Comparison of ENCODE assay signal across 27 mouse cellular contexts in genomic region chr8:105131509-105131908, GRCm38 (mm10). TPM values are rescaled to one million over a fixed set of nuclear protein-coding genes. Genes with fewer than 3 reads are reported as not detected.
"Had no signal": no experiment of that assay in that cellular context is flagged by ENCODE, and none has a peak within 500 bp of the region (broad histone marks: within the 10 kb centered on the region; RNA-seq: fewer than 3 reads in every experiment).

Ces4a (plus strand) TSS chr8:105131800.

- H3K4me2 ChIP-seq: lung, embryonic 15.5 days; midbrain, embryonic 12.5 days; neural tube, embryonic 13.5 days; neural tube, embryonic 15.5 days; stomach, embryonic 15.5 days had no signal

- DNase-seq: lung, adult 2 months; lung, postnatal 14 days; lung, postnatal 36 days; midbrain, embryonic 14.5 days; retina, postnatal 1 day; right cerebral cortex, adult 18-20 months; right cerebral cortex, postnatal 25 days; thymus, adult 2 months; thymus, postnatal 25 days; thymus, postnatal 4 days had no signal

- H3K4me1 ChIP-seq: lung, embryonic 15.5 days; midbrain, embryonic 10.5 days; midbrain, embryonic 12.5 days; neural tube, embryonic 13.5 days; neural tube, embryonic 15.5 days; stomach, embryonic 15.5 days had no signal

- ATAC-seq: lung, postnatal 0 days; midbrain, embryonic 16.5 days had no signal

- H3K36me3 ChIP-seq: lung, embryonic 15.5 days; midbrain, embryonic 10.5 days; midbrain, embryonic 12.5 days; neural tube, embryonic 13.5 days; neural tube, embryonic 15.5 days; stomach, embryonic 15.5 days had no signal

- H3K4me3 ChIP-seq: lung, embryonic 15.5 days; megakaryocyte, embryonic 14.5 days; midbrain, embryonic 10.5 days; midbrain, embryonic 12.5 days; myocyte; neural tube, embryonic 13.5 days; neural tube, embryonic 15.5 days; stomach, embryonic 15.5 days had no signal

- H3K9me3 ChIP-seq: lung, embryonic 15.5 days; megakaryocyte, embryonic 14.5 days; midbrain, embryonic 10.5 days; midbrain, embryonic 12.5 days; neural tube, embryonic 13.5 days; neural tube, embryonic 15.5 days; stomach, embryonic 15.5 days had no signal

- H3K27ac ChIP-seq: lung, embryonic 15.5 days; macrophage; midbrain, embryonic 10.5 days; midbrain, embryonic 12.5 days; neural tube, embryonic 13.5 days; neural tube, embryonic 15.5 days; stomach, embryonic 15.5 days; stomach, postnatal 0 days had no signal

- H3K9ac ChIP-seq: lung, embryonic 15.5 days; midbrain, embryonic 12.5 days; neural tube, embryonic 13.5 days; neural tube, embryonic 15.5 days; stomach, embryonic 15.5 days had no signal

- H3K27me3 ChIP-seq: lung, embryonic 15.5 days; midbrain, embryonic 12.5 days; neural tube, embryonic 13.5 days; neural tube, embryonic 15.5 days; stomach, embryonic 15.5 days had no signal

RNA-seq across cellular contexts. Expression of gene Ces4a, which starts in this region (rescaled TPM):
- total RNA-seq: megakaryocyte progenitor cell, adult 5-6 weeks had no signal
- polyA plus RNA-seq: liver, embryonic 16.5 days; lung, adult 2 months; lung, embryonic 15.5 days; lung, postnatal 0 days; macrophage; midbrain, embryonic 10.5 days; midbrain, embryonic 12.5 days; midbrain, embryonic 14.5 days; midbrain, embryonic 16.5 days; myocyte; neural tube, embryonic 11.5 days; neural tube, embryonic 13.5 days; spleen, adult 2 months; stomach, embryonic 15.5 days; stomach, postnatal 0 days; thymus, adult 2 months; urinary bladder, adult 2 months had no signal
